Mouse (Mus musculus) natural killer cell, adult 2 months (primary cell): Measurements from ENCODE around the gene Plod1.
A peak's percentile ranks its signal among the peaks of the same experiment; 100 is the strongest.
"Not testable (repeated sequence)": the region's sequence is repeated elsewhere in the genome, so short reads cannot be mapped to it uniquely, and the experiment has no call there.

ENCODE experiments used
- DNase-seq, 2 experiments: peaks; one replicate each; pipeline ENCODE4 v3.0.0; 2022; ENCODE audit warnings: low spot score in 2 of 2

Plod1 gene

DNA sequence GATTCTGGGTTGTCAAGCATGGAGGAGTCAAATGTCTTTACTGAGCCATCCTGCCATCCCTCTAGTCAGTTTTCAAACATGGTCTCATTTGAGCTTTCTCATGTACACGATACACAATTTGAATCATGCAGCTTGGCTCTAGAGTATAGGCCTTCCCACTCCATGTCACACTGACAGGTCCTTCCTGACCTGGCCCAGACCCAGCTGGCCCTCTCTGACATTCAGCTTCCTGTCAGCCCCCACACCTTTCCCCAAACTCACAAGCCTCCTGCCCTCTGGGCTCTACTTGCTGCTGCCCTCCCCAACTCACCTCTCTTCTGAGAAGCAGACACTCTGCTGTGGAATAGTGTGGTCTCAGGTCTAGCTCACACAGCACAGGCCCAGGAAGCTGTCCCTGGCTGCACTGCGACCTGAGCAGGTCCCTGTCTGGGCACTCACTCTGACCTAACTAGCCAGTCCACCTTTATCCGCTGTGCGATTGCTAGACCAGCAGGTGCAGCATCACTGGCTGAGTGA is 40.7 kb downstream of the Plod1 start:
- DNase-seq, result no peak

DNA sequence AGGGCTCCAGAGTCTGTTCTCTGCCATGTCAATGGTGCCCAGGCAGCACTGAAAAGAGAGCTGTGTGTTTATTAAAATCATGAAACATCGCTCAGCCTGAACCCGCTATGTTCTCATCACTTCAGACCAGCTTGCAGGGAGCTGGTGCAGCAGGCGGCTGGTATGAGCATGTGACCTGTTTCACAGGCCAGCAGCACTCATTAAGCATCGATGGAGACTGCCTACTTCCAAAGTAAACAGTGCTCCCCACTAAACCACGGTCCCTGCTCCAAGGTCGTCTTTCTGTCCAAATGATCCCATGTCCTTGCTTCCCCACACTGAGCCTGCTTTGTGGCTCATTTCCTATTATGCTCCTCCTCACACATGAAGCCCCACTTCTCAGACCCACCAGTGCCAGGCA is 46.2 kb downstream of the Plod1 start:
- DNase-seq, result no peak

DNA sequence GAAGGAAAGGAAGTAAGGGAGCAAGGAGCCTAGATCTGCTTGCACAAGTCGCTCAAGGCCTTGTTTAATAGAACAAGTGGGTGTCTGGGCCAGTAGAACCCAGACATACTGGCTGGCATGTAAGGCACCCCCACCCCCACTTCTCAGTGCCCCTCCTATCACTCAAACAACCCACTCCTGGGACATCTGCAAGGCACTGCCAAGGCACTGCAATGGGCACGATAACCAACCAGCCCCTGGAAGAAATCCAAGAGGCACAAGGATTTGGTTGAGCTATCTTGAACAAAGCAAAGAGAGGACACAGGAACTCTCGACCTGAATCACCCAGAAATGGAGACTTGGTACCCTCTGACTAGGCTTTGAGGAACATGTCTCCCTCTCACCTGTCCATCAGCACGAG is 48.3 kb downstream of the Plod1 start:
- no peak for DNase-seq

DNA sequence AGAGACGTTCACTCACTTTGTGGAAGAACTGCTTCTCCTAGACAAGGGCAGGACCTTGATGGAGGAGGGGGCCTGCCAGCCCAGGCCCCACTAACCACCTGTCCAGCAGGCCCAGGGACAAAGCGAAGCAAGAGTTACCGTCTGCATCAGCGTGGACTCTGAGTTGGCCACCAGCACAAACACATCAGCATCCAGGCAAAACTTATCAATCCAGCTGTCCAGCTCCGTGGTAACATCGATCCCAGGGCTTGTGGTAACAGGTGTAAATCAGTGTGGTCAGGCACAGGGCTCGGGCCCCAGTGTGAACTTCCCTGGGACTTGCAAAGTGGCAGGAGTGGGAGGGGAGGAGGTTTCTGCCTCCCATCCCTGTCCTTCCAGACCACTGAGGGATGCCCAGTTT is 49.3 kb downstream of the Plod1 start:
- DNase-seq, result no peak

DNA sequence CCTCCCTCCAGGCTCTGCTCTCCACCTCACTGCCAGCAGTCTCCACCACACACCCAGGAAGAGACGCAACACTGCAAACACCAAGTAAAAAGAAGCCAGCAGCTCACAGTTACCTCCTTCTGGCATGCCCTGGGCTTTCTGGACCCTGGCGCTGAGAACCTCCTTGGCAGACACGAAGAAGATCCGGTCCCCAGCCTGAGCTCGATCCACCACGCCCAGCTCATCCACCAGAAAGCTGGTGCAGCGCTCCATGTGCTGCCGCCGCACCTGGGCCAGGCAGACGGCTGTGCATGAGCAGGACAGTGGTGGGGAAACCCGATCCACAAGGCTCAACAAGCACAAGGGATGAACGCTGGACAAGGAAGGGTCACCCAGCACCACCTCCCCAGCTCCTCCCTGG is 50.4 kb downstream of the Plod1 start:
- no peak for DNase-seq

DNA sequence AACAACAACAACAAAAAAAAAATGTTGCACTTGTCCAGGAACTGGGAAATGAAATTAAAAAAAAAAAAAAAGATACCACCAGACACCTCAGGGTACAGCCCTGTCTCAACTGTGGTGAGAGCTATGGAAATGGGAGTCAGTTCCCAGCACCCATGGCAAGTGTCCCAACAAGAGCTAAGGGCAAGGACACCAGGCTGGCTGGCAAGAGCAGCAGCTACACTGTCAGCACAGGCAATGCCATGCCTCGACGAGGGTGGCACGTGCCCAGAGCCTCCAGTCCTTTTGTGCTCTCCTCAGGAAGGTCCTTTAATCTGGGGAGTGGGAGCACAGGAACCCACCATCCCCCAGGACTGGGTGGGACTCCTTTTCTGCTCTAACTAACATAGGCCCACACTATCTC is 52.4 kb downstream of the Plod1 start:
- no peak for DNase-seq

DNA sequence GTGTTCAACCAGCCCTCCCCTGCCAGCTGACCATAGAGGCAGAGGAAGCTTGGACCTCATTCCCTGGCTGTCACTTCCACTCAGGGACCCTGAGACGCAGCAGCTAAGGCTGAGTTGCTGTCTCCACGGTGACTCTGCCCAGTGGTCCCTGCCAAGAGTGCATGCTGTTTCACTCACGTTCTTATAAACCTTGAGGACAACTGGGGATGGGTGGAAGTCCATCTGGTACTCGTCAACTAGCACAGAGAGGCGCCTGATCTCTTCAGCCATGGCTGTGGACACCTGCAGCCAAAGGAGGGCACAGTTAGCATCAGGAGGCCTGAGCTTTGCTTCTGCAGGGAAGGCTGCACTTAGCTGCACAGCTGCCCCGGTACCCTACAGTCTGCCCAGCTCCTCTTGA is 53.5 kb downstream of the Plod1 start:
- no peak for DNase-seq

DNA sequence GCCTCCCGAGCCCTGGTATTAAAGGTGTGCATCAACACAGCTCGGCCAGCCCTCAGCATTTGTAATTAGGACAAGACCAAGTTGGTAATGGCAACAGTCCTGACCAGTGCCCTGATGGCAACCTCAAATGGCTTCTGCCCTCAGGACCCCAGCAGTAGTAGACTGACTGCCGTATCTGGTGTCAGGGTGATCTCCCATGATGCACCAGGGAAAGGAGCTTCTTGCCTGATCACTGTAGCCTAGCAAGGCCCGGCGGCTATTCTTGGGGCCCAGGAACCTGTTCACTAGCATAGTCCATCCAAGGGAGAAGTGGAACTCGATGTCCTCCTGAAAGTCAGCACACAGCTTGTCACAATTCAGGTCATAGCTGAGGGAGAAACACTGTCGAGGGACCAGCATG is 54.8 kb downstream of the Plod1 start:
- DNase-seq, result no peak

DNA sequence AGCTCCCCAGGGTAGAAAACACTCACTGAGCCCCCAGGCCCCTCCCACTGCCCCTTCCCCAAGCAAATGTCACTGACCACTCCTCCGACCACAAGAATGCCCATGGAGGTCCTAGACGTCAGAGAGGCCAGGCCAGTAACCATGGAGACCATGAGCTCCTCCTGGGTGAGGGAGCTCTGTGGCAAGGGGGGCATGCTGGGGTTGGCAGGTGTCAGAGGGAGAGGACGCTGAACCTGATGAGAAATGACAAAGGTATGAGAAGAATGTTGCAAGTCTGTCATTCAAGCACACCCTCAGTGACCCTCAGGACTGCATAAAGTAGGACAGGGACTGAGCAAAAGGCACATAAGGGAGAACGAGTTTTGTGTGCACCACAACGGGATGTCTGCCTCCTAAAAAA is 56.7 kb downstream of the Plod1 start:
- no peak for DNase-seq

DNA sequence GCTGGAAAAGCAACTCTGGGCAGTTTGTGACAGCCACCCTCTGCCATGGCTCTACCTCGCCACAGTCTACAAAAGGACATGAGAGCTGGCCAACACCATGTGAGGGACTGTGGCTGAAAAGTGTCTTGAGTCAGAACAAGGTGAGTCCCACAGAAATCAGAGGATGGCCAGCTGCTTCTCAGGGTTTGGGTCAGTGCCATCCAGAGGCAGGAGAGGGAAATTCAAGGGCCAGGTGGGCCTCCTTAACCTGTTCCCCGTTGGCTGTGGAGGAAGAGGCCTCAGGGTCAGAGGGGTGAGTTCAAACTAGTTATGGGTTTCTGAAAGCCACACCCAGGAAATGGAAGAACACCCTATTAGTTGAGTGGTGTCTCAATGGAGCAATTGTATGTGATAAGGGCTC is 57.1 kb downstream of the Plod1 start:
- no peak for DNase-seq

DNA sequence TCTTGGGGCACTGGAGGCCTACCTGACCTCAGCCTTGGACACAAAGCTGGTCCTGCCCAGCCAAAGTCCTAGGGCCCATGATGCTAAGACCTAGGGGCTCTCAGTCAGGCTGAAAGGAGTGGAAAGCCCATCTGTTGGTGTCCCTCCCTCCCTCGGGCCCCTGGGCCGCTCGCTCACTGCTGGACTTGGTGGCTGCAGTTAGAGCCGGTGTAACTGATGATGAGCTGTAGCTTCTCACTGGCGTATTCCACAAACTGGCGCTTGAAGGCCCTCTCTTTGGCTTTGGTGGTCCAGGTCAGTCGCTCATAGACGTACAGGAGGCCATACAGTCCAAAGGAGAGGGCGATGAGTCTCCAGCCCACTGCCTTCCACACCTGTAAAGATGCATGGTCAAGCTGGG is 58.0 kb downstream of the Plod1 start:
- no peak for DNase-seq

DNA sequence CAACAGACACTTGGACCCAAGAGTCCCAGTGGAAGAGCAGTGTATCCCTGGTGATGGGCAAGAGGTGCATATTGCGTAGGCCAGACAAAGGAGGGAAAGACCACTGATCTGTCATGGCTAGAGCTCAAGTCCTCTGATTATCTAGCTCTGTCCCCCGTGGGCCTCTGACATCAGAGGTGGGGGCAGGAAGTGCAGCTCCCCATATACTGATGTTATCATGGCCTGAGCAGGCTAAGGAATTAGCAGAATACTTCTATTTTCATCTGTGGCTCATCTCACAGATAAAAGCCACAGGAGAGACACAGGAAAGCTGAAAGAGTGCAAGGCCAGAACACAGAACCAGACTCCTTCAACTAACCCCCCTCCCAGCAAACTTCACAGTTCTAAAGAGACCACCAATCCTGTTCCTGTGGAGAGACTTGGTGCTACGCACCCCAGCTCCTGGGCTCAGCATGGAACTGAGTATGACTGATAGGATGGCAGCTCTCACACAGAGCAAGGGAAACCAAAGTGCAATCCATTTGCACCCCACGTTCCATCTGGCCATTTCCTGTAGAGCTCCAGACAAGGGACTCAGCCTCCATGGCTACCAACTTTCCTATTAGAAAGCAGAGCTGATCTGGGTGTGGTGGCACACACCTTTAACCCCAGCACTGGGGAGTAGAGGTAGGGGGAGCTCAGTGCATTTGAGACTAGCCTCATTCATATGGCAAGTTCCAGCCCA is 60.6 kb downstream of the Plod1 start:
- DNase-seq, result no peak

DNA sequence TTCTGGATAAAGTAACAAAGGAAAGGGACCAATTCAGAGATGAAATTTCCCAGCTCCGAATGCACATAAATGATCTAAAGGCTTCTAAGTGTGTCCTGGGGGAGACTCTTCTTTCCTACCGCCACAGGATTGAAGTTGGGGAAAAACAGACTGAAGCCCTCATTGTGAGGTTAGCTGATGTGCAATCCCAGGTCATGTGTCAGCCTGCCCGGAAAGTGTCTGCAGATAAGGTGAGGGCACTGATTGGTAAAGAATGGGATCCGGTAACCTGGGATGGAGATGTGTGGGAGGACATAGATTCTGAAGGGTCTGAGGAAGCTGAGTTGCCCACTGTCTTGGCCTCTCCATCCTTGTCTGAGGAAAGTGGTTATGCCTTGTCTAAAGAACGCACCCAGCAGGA is 67.3 kb downstream of the Plod1 start:
- DNase-seq, result no peak

DNA sequence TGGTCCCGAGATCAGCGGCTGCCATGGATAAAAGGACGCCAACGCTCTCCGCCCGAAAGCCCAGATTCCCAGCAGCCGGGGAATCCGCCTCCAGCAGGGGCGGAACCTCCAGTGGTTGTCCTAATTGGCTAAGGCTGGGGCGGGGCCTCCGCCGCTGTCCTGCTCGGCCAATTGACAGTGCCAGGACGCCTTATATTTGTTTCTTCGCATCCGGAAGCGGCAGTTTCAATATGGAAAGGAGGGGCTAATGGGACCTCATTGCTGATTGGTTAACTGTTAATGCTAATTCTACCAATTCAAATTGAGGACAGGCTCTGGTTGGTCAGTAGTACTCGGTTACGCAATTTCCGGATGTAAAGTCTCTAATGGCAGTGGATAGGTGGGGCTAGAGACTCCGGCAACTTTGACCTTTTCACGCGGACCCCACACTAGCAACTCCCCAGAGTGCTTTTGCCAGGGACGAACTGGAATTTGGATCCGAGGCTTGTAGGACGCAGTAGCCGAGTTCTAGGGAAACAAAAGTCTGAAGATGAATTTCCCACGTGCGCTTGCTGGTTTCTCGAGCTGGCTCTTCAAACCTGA is 68.0 kb downstream of the Plod1 start, which contains the start of the genes Miip and Fv1:
TSS of gene Miip (minus strand) at position 367 of the 582 bp plus-strand sequence.
TSS of gene Fv1 (plus strand) at position 530 of the 582 bp plus-strand sequence.
- DNase-seq, result peak; percentile 94

DNA sequence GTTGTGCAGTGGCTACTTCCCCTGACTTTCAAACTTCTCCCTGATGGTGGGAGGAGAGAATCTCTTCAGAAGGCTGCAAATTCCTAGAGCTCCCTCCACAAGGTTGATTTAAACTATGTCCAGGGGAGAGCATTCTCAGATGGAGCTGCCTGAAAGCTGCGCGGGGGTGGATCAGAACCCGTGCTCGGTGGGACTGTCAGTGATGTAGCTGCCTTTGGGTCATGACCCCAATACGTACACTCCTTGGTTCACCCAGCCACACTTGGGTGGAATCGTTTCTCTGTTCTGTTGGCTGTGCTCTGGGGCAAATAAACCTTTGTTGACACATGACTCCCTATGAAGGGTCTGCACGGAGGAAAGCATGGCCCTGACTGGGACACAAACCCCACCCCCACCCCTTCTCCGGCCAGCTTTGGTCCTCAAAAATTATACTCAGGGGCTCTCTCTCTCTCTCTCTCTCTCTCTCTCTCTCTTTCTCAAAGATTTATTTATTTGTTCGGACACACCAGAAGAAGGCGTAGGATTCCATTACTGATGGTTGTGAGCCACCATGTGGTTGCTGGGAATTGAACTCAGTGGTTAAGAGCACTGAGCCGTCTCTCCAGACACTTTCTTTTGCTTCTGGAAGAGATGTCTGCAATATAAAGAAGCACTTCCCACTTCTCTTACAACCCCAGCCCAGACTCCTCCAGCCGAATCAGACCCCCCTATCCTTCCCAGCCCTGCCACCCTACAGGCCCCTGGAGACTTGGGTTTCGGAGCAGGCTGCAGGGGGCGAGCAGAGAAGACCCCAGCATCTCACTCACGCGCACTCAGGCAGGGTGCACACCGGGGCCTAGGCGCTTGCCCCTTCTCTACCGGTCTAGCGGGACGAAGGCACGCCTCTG is 68.8 kb downstream of the Plod1 start:
- DNase-seq, result no peak

DNA sequence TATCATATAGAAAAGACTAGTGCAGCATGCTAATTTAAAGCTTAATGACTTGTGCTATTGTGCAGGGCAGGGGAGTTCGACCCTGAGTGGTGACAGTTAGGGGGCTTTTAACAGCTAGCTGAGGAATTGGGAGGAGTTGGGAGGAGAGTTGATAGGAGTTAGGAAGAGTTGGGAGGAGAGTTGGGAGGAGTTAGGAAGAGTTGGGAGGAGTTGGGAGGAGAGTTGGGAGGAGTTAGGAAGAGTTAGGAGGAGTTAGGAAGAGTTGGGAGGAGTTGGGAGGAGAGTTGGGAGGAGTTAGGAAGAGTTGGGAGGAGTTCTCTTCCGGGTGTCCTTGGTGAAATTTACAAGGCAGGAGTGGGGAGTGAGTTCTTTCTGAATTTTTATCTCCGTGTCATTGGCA is 69.8 kb downstream of the Plod1 start:
- DNase-seq, result not testable (repeated sequence)

DNA sequence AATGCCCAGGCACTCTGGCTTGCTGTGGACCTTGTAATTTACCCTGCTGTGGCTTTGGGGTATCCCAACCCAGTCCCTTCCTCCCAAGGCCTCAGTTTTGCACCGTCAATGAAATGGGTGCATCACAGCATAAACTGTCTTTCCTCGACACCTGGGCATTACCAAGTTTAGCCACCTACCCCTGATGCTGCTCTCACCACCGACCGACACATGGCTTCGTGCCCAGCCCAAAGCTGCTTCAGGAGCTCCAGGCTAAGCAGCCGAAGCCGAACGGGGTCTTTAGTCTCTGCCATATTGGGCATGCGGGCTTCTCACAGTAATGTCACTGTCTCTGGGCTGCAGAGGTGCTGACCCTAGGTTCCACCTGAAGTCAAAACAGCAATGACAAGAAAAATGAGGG is 70.5 kb downstream of the Plod1 start:
- DNase-seq, result no peak

DNA sequence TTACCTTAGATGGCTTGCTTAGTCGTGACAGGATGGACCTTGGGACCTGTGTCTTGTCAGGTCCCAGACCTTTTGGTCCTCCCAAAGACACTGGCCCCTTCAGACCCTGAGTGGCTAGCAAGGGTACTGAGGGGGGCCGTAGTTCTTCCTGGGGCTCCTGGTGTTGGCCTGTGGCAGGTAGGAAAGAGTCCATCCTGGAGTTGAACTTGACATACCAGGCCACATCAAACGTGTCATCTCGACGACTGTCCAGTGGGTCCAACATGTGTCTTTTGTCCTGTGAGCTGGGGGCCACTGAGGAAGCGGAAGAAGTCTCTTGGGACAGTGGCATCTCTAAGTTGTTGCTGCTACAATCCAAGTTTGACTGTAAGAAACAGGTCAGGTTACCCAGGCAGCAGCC is 70.9 kb downstream of the Plod1 start:
- DNase-seq, result no peak

DNA sequence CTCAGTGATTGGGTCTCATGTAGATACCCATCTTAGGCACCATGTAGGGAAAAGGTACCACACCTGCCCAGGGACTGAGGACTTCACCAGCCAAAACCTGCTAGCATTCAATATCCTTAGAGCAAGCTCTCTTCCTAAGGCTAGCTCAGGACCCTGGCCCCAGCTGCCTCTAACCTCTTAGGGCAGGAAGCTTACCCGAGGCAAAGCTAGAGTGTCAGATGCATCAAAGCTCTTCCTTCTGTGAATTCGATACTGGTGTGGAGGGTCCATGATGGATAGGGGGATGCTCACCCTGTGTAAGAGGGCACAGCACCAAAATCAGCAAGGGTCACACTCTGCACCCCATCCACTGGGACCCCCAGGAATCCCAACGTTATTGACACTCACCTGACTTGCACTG is 74.5 kb downstream of the Plod1 start:
- DNase-seq, result no peak
